Mouse (Mus musculus) frontal cortex, postnatal 10 days (tissue): ENCODE data around the gene Tmem104.
A peak's percentile ranks its signal among the peaks of the same experiment; 100 is the strongest.

Source experiments
- DNase-seq, 2 experiments: peaks; one replicate each; pipeline ENCODE4 v3.0.0; 2022; ENCODE audit warnings: low spot score in 2 of 2, mixed read lengths in 1 of 2

The Tmem104 gene

GRCm38 (mm10) chr11:115187224-115187639, at the start of gene Tmem104:
TSS of gene Tmem104 (plus strand) at chr11:115187487.
- DNase-seq = peak; percentile 98 to 100

- no peak for DNase-seq
Measured at GRCm38 (mm10) chr11:115138597-115139262, 48.6 kb upstream of the Tmem104 start.

- no peak for DNase-seq
Measured at GRCm38 (mm10) chr11:115141970-115142369, 45.3 kb upstream of the Tmem104 start.

- no peak for DNase-seq
Measured at GRCm38 (mm10) chr11:115147813-115148212, 39.5 kb upstream of the Tmem104 start.

GRCm38 (mm10) chr11:115150741-115151254, 36.5 kb upstream of the Tmem104 start:
- no peak for DNase-seq

GRCm38 (mm10) chr11:115151755-115152429, 35.4 kb upstream of the Tmem104 start:
- peak in 1 of 2 experiments; percentile 44 for DNase-seq

GRCm38 (mm10) chr11:115153088-115153487, 34.2 kb upstream of the Tmem104 start:
- no peak for DNase-seq

GRCm38 (mm10) chr11:115153699-115154292, 33.5 kb upstream of the Tmem104 start:
- peak in 1 of 2 experiments; percentile 57 for DNase-seq

GRCm38 (mm10) chr11:115155053-115155634, 32.1 kb upstream of the Tmem104 start:
- no peak for DNase-seq

GRCm38 (mm10) chr11:115157933-115158719, 29.2 kb upstream of the Tmem104 start:
- DNase-seq = no peak

- peak in 1 of 2 experiments; percentile 58 for DNase-seq
Measured at GRCm38 (mm10) chr11:115160016-115160797, 27.1 kb upstream of the Tmem104 start.

- DNase-seq = peak in 1 of 2 experiments; percentile 73
Measured at GRCm38 (mm10) chr11:115160883-115161577, 26.3 kb upstream of the Tmem104 start.

GRCm38 (mm10) chr11:115161578-115162204, 25.6 kb upstream of the Tmem104 start:
- DNase-seq = peak in 1 of 2 experiments; percentile 7

- no peak for DNase-seq
Measured at GRCm38 (mm10) chr11:115162205-115162601, 25.1 kb upstream of the Tmem104 start.

GRCm38 (mm10) chr11:115162832-115163480, 24.3 kb upstream of the Tmem104 start, which contains the start of gene Slc9a3r1:
TSS of gene Slc9a3r1 (plus strand) at chr11:115163341.
- DNase-seq = peak; percentile 91 to 92

- DNase-seq = no peak
Measured at GRCm38 (mm10) chr11:115163568-115164150, 23.6 kb upstream of the Tmem104 start.

- DNase-seq = no peak
Measured at GRCm38 (mm10) chr11:115164341-115164975, 22.8 kb upstream of the Tmem104 start.

- DNase-seq = peak in 1 of 2 experiments; percentile 43
Measured at GRCm38 (mm10) chr11:115164976-115165374, 22.3 kb upstream of the Tmem104 start.
